Mouse (Mus musculus) erythroblast, embryonic 14.5 days (primary cell): ENCODE results near the gene Ctdspl. TPM values are rescaled to one million over a fixed set of nuclear protein-coding genes. Genes with fewer than 3 reads are reported as not detected.

Source experiments
- H3K27me3 ChIP-seq: 2 replicates; pipeline ENCODE4 v1.6.1; 2012; ENCODE audit warnings: inconsistent platforms; ENCODE audit not compliant: control insufficient read depth
- H3K36me3 ChIP-seq: 2 replicates; pipeline ENCODE4 v1.6.1; 2012; ENCODE audit warnings: mild to moderate bottlenecking, inconsistent platforms; ENCODE audit not compliant: control insufficient read depth
- H3K4me1 ChIP-seq: 2 replicates; pipeline ENCODE4 v1.6.1; 2012; ENCODE audit warnings: inconsistent platforms; ENCODE audit not compliant: control insufficient read depth
- H3K4me3 ChIP-seq: replicated peaks from 2 replicates; pipeline ENCODE3; 2012; ENCODE audit warnings: moderate library complexity, mild to moderate bottlenecking, inconsistent platforms
- H3K9me3 ChIP-seq: 2 replicates; pipeline ENCODE4 v1.6.1; 2012; ENCODE audit warnings: low read length, inconsistent platforms, mixed read lengths; ENCODE audit not compliant: control insufficient read depth
- GATA1 ChIP-seq: IDR thresholded peaks from 2 replicates; pipeline ENCODE4 v1.6.1; 2012; ENCODE audit warnings: low read length, inconsistent platforms, mixed read lengths
- TAL1 ChIP-seq: IDR thresholded peaks from 3 replicates; pipeline ENCODE4 v1.6.1; 2012; ENCODE audit warnings: low read length, inconsistent platforms, mixed read lengths
- polyA plus RNA-seq: library from polyadenylated mRNA; stranded (reverse); fragments of >175 nt; gene quantifications from 2 replicates; pipeline ENCODE4 v1.2.3, GENCODE M21; 2012

Gene Ctdspl
- polyA plus RNA-seq, 1 experiment = 0.14 TPM

- Histone ChIP-seq H3K4me1 (peaks cover 28% of the 10 kb centered on the region), H3K36me3 (no peaks in the 10 kb centered on the region; the same call in 1 of the 2 replicates), H3K27me3 (peaks cover 20% of the 10 kb centered on the region), H3K9me3 (no peaks in the 10 kb centered on the region), H3K4me3 (peak overlapping the region; percentile 29)
- TF ChIP-seq GATA1 (no peak), TAL1 (no peak)
These were observed 122.1 kb downstream of the Ctdspl start for GRCm38 (mm10) chr9:119048182-119048903.

DNA sequence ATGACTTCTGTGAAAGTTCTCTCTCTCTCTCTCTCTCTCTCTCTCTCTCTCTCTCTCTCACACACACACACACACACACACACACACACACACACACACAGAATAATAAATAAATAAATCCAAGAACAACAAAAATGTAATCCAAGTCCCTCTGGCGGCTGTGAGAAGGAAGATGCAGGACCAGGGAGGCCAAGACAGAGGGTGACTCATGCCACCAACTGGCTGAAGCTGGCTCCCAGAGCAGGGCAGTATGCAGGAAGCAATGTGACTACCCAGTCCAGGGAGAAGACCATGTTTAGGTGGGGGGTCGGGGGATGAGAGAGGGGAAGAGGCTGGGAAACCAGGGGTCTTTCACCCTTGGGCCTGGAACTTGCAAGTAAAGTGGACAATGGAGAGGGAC lies 124.9 kb downstream of the Ctdspl start:
- Histone ChIP-seq H3K4me3 (no peak overlapping the region), H3K27me3 (peaks cover 30% of the 10 kb centered on the region), H3K9me3 (no peaks in the 10 kb centered on the region), H3K4me1 (peaks cover 28% of the 10 kb centered on the region), H3K36me3 (no peaks in the 10 kb centered on the region)
- TF ChIP-seq TAL1 (no peak), GATA1 (no peak)

DNA sequence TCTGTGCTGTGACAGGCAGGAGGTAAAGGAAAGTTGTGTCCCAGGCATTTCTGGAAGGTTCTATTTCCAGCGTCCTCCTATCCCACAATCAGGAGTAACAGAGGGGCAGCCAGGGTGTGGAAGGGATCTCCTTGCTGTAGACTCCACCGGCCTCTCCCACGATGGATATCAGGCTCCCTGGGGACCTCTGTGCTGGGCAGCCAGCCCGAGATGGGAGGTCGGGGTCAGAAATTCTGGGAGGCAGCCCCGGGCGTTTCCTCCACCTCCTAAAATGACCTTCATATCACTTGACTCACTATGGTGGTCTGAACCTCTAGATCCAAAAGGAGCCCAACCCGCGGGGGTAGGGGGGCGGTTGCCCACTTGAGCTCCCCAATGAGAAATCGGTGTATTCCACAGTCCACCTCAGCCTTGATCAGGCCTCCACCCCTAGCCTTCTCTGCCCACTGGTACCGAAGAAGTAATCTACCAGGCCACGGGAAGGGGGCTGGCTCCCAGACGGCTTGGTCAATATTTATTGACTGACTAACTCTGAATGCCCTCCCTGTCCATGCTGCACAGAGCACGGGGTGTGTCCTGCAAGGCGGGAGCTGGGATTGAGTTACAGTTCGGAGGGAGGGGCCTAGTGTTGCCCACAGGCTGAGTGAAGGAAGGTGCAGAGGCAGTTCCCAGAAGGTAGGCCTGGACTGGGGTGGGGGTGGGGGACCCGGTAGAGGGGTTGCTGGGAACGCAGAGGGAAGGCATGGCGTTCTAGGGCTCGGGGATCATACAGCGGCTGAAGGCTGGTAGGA lies 126.1 kb downstream of the Ctdspl start, which contains the start of gene Vill:
TSS of gene Vill (plus strand) at position 625 of the 791 bp plus-strand sequence.
- TF ChIP-seq TAL1 (no peak), GATA1 (no peak)
- Histone ChIP-seq H3K9me3 (no peaks in the 10 kb centered on the region), H3K36me3 (no peaks in the 10 kb centered on the region), H3K4me3 (peak within 1 kb of the TSS; percentile 19), H3K4me1 (peaks cover 21% of the 10 kb centered on the region), H3K27me3 (peaks cover 30% of the 10 kb centered on the region)

GRCm38 (mm10) chr9:119053964-119054576 lies 127.8 kb downstream of the Ctdspl start:
- H3K9me3 ChIP-seq = no peaks in the 10 kb centered on the region
- TF ChIP-seq TAL1 (no peak), GATA1 (no peak)
- peaks cover 30% of the 10 kb centered on the region for H3K27me3 ChIP-seq
- no peak overlapping the region for H3K4me3 ChIP-seq
- peaks cover 5% of the 10 kb centered on the region for H3K4me1 ChIP-seq
- H3K36me3 ChIP-seq = no peaks in the 10 kb centered on the region

DNA sequence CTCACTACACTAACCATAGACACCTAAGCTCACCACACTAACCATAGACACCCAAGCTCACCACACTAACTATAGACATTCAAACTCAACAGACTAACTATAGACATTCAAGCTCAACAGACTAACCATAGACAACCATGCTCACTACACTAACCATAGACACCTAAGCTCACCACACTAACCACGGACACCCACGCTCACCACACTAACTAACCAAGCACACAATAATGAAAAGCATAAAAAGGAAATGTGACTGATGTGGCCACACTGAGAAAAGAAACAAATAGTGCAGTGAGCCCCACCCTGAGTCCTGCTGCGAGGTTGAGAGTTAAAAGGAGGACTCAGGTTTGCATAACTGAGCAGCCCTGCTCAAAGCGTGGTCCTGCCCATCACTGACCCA lies 129.1 kb downstream of the Ctdspl start:
- no peaks in the 10 kb centered on the region for H3K36me3 ChIP-seq
- H3K27me3 ChIP-seq = peaks cover 30% of the 10 kb centered on the region

DNA sequence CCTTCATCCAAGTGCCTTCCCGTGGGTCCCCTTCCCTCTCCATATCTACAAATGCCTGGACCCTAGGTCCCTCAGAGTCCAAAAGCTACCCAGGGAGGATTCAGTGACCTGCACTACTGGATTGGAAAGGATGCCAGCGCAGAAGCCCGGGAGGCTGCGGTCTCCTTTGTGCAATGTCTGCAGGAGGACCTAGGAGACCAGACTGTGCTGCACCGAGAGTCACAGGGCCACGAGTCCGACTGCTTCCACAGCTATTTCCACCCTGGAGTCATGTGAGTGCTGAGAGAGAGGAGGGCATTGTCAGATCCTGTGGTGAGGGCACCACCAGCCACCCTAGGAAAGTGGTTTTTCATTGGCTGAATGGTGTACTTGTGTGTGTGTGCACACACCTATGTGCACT lies 132.0 kb downstream of the Ctdspl start:
- Histone ChIP-seq H3K9me3 (no peaks in the 10 kb centered on the region), H3K36me3 (no peaks in the 10 kb centered on the region), H3K4me1 (no peaks in the 10 kb centered on the region; the same call in 1 of the 2 replicates), H3K4me3 (no peak overlapping the region), H3K27me3 (peaks cover 11% of the 10 kb centered on the region)
- TF ChIP-seq TAL1 (no peak), GATA1 (no peak)

More for the DNA sequence above, 129.1 kb downstream of the Ctdspl start:
- Histone ChIP-seq H3K4me3 (no peak overlapping the region), H3K9me3 (no peaks in the 10 kb centered on the region), H3K4me1 (no peaks in the 10 kb centered on the region; the same call in none of the 2 replicates)
- no peak for TF ChIP-seq TAL1
- TF ChIP-seq GATA1 = no peak

DNA sequence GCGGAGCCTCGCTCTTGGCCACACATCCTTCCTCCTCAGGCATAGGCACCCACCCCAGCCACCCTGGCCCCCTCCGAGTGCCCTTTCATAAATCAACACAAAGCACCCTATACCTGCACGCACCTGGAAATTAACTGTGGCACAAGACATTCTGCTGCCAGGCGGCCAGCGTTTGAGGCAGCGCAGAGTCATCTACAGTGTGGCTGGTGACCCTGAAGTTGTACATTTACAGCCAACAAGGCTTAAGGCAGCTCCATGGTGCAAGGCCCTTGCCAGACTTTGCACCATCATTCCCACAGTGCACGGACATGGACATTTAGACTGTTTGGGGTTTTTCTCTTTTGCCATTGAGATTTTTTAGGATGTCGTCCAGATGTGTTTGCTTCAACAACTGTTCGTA lies 134.4 kb downstream of the Ctdspl start:
- TF ChIP-seq GATA1 (no peak), TAL1 (no peak)
- Histone ChIP-seq H3K4me1 (no peaks in the 10 kb centered on the region; the same call in none of the 2 replicates), H3K36me3 (no peaks in the 10 kb centered on the region), H3K4me3 (no peak overlapping the region), H3K9me3 (no peaks in the 10 kb centered on the region), H3K27me3 (no peaks in the 10 kb centered on the region; the same call in 1 of the 2 replicates)

GRCm38 (mm10) chr9:119063036-119063644 lies 136.9 kb downstream of the Ctdspl start:
- no peak for TF ChIP-seq GATA1
- TF ChIP-seq TAL1 = no peak
- Histone ChIP-seq H3K4me1 (no peaks in the 10 kb centered on the region; the same call in none of the 2 replicates), H3K36me3 (no peaks in the 10 kb centered on the region), H3K9me3 (no peaks in the 10 kb centered on the region), H3K4me3 (no peak overlapping the region), H3K27me3 (no peaks in the 10 kb centered on the region; the same call in 1 of the 2 replicates)
